Mouse (Mus musculus): ENCODE measurements around the gene Ing3. TPM values are rescaled to one million over a fixed set of nuclear protein-coding genes. Genes with fewer than 3 reads are reported as not detected.

The Ing3 gene
- polyA plus RNA-seq, 1 experiment from 2014 or later = 64.8 TPM

- Histone ChIP-seq H3K27ac (ENCODE audit: low read length) (peak overlapping the region; percentile 23; the same call in 1 of the 2 replicates), H3K4me2 (replicated peaks; ENCODE audit: low read depth, low read length) (peak overlapping the region; percentile 48), H3K4me3 (ENCODE audit: low read length) (peak overlapping the region; percentile 31), H3K4me1 (ENCODE audit: insufficient read depth, low read length) (no peaks in the 10 kb centered on the region; the same call in 1 of the 2 replicates), H3K27me3 (ENCODE audit: insufficient read depth, low read length) (no peaks in the 10 kb centered on the region), H3K36me3 (ENCODE audit: insufficient read depth, low read length) (no peaks in the 10 kb centered on the region), H3K9me3 (ENCODE audit: low read length) (no peaks in the 10 kb centered on the region), H3K9ac (replicated peaks; ENCODE audit: low read length) (0 out of 2 replicates have a peak overlapping the region, but pooled peaks have one; percentile 17)
- WGBS = 45% methylated on average over 9 of the region's 9 CpGs
- no peak for ATAC-seq (ENCODE audit: low FRiP score, low TSS enrichment)
Observed at GRCm38 (mm10) chr6:21990181-21991135, 41.1 kb downstream of the Ing3 start.

GRCm38 (mm10) chr6:21991151-21991550 lies 41.8 kb downstream of the Ing3 start:
- no peak for ATAC-seq (ENCODE audit: low FRiP score, low TSS enrichment)
- Histone ChIP-seq H3K4me1 (ENCODE audit: insufficient read depth, low read length) (no peaks in the 10 kb centered on the region; the same call in 1 of the 2 replicates), H3K9me3 (ENCODE audit: low read length) (no peaks in the 10 kb centered on the region), H3K27me3 (ENCODE audit: insufficient read depth, low read length) (no peaks in the 10 kb centered on the region), H3K27ac (ENCODE audit: low read length) (peak overlapping the region; percentile 23; the same call in 1 of the 2 replicates), H3K4me2 (replicated peaks; ENCODE audit: low read depth, low read length) (peak overlapping the region; percentile 48), H3K36me3 (ENCODE audit: insufficient read depth, low read length) (no peaks in the 10 kb centered on the region), H3K4me3 (ENCODE audit: low read length) (peak overlapping the region; percentile 20; the same call in 1 of the 2 replicates), H3K9ac (replicated peaks; ENCODE audit: low read length) (no peak overlapping the region)
- 42% methylated on average over 4 of the region's 4 CpGs for WGBS

GRCm38 (mm10) chr6:21993070-21993469 lies 43.7 kb downstream of the Ing3 start:
- peaks cover 9% of the 10 kb centered on the region for H3K4me1 ChIP-seq (ENCODE audit: insufficient read depth, low read length)
- no peak for ATAC-seq (ENCODE audit: low FRiP score, low TSS enrichment)
- H3K27ac ChIP-seq (ENCODE audit: low read length) = no peak overlapping the region
- 49% methylated on average over 2 of the region's 2 CpGs for WGBS
- H3K36me3 ChIP-seq (ENCODE audit: insufficient read depth, low read length) = no peaks in the 10 kb centered on the region
- H3K9me3 ChIP-seq (ENCODE audit: low read length) = no peaks in the 10 kb centered on the region
- H3K4me2 ChIP-seq (replicated peaks; ENCODE audit: low read depth, low read length) = no peak overlapping the region
- no peak overlapping the region for H3K4me3 ChIP-seq (ENCODE audit: low read length)
- H3K9ac ChIP-seq (replicated peaks; ENCODE audit: low read length) = no peak overlapping the region
- H3K27me3 ChIP-seq (ENCODE audit: insufficient read depth, low read length) = no peaks in the 10 kb centered on the region

GRCm38 (mm10) chr6:21998131-21998530 lies 48.8 kb downstream of the Ing3 start:
- Histone ChIP-seq H3K9ac (replicated peaks; ENCODE audit: low read length) (no peak overlapping the region), H3K4me1 (ENCODE audit: insufficient read depth, low read length) (peaks cover 50% of the 10 kb centered on the region), H3K27me3 (ENCODE audit: insufficient read depth, low read length) (no peaks in the 10 kb centered on the region), H3K27ac (ENCODE audit: low read length) (peak overlapping the region; percentile 87), H3K36me3 (ENCODE audit: insufficient read depth, low read length) (no peaks in the 10 kb centered on the region), H3K4me2 (replicated peaks; ENCODE audit: low read depth, low read length) (no peak overlapping the region), H3K9me3 (ENCODE audit: low read length) (no peaks in the 10 kb centered on the region), H3K4me3 (ENCODE audit: low read length) (no peak overlapping the region)
- ATAC-seq (ENCODE audit: low FRiP score, low TSS enrichment) = no peak
- WGBS = 29% methylated on average over 4 of the region's 4 CpGs

GRCm38 (mm10) chr6:21999025-21999424 lies 49.7 kb downstream of the Ing3 start:
- H3K27me3 ChIP-seq (ENCODE audit: insufficient read depth, low read length) = no peaks in the 10 kb centered on the region
- H3K9ac ChIP-seq (replicated peaks; ENCODE audit: low read length) = 0 out of 2 replicates have a peak overlapping the region, but pooled peaks have one; percentile 29
- no peak for ATAC-seq (ENCODE audit: low FRiP score, low TSS enrichment)
- H3K36me3 ChIP-seq (ENCODE audit: insufficient read depth, low read length) = no peaks in the 10 kb centered on the region
- H3K4me1 ChIP-seq (ENCODE audit: insufficient read depth, low read length) = peaks cover 55% of the 10 kb centered on the region
- WGBS = 9% methylated on average over 11 of the region's 11 CpGs
- H3K4me2 ChIP-seq (replicated peaks; ENCODE audit: low read depth, low read length) = peak overlapping the region; percentile 48
- no peaks in the 10 kb centered on the region for H3K9me3 ChIP-seq (ENCODE audit: low read length)
- H3K4me3 ChIP-seq (ENCODE audit: low read length) = 0 out of 2 replicates have a peak overlapping the region, but pooled peaks have one; percentile 14
- H3K27ac ChIP-seq (ENCODE audit: low read length) = peak overlapping the region; percentile 87

GRCm38 (mm10) chr6:22000086-22000485 lies 50.7 kb downstream of the Ing3 start:
- Histone ChIP-seq H3K9ac (replicated peaks; ENCODE audit: low read length) (no peak overlapping the region), H3K27me3 (ENCODE audit: insufficient read depth, low read length) (no peaks in the 10 kb centered on the region), H3K9me3 (ENCODE audit: low read length) (no peaks in the 10 kb centered on the region), H3K4me1 (ENCODE audit: insufficient read depth, low read length) (peaks cover 66% of the 10 kb centered on the region), H3K4me3 (ENCODE audit: low read length) (no peak overlapping the region), H3K27ac (ENCODE audit: low read length) (peak overlapping the region; percentile 87), H3K36me3 (ENCODE audit: insufficient read depth, low read length) (no peaks in the 10 kb centered on the region), H3K4me2 (replicated peaks; ENCODE audit: low read depth, low read length) (peak overlapping the region; percentile 28; the same call in 1 of the 2 replicates)
- WGBS = 8% methylated on average over 6 of the region's 6 CpGs
- ATAC-seq (ENCODE audit: low FRiP score, low TSS enrichment) = peak; percentile 83

GRCm38 (mm10) chr6:22000881-22001280 lies 51.5 kb downstream of the Ing3 start:
- Histone ChIP-seq H3K27me3 (ENCODE audit: insufficient read depth, low read length) (no peaks in the 10 kb centered on the region), H3K36me3 (ENCODE audit: insufficient read depth, low read length) (no peaks in the 10 kb centered on the region), H3K4me2 (replicated peaks; ENCODE audit: low read depth, low read length) (no peak overlapping the region), H3K27ac (ENCODE audit: low read length) (peak overlapping the region; percentile 87), H3K4me1 (ENCODE audit: insufficient read depth, low read length) (peaks cover 66% of the 10 kb centered on the region), H3K9me3 (ENCODE audit: low read length) (no peaks in the 10 kb centered on the region), H3K9ac (replicated peaks; ENCODE audit: low read length) (no peak overlapping the region), H3K4me3 (ENCODE audit: low read length) (no peak overlapping the region)
- 65% methylated on average over 3 of the region's 3 CpGs for WGBS
- no peak for ATAC-seq (ENCODE audit: low FRiP score, low TSS enrichment)

GRCm38 (mm10) chr6:22001284-22001916 lies 52.0 kb downstream of the Ing3 start:
- Histone ChIP-seq H3K27me3 (ENCODE audit: insufficient read depth, low read length) (no peaks in the 10 kb centered on the region), H3K9ac (replicated peaks; ENCODE audit: low read length) (no peak overlapping the region), H3K9me3 (ENCODE audit: low read length) (no peaks in the 10 kb centered on the region), H3K4me2 (replicated peaks; ENCODE audit: low read depth, low read length) (no peak overlapping the region), H3K36me3 (ENCODE audit: insufficient read depth, low read length) (no peaks in the 10 kb centered on the region), H3K4me1 (ENCODE audit: insufficient read depth, low read length) (peaks cover 66% of the 10 kb centered on the region), H3K4me3 (ENCODE audit: low read length) (no peak overlapping the region), H3K27ac (ENCODE audit: low read length) (peak overlapping the region; percentile 87)
- no peak for ATAC-seq (ENCODE audit: low FRiP score, low TSS enrichment)
- 65% methylated on average over 5 of the region's 5 CpGs for WGBS

- Histone ChIP-seq H3K4me3 (ENCODE audit: low read length) (no peak overlapping the region), H3K9ac (replicated peaks; ENCODE audit: low read length) (0 out of 2 replicates have a peak overlapping the region, but pooled peaks have one; percentile 2), H3K27ac (ENCODE audit: low read length) (peak overlapping the region; percentile 87), H3K4me1 (ENCODE audit: insufficient read depth, low read length) (peaks cover 60% of the 10 kb centered on the region), H3K36me3 (ENCODE audit: insufficient read depth, low read length) (no peaks in the 10 kb centered on the region), H3K27me3 (ENCODE audit: insufficient read depth, low read length) (no peaks in the 10 kb centered on the region), H3K9me3 (ENCODE audit: low read length) (no peaks in the 10 kb centered on the region), H3K4me2 (replicated peaks; ENCODE audit: low read depth, low read length) (0 out of 2 replicates have a peak overlapping the region, but pooled peaks have one; percentile 15)
- 42% methylated on average over 17 of the region's 17 CpGs for WGBS
- ATAC-seq (ENCODE audit: low FRiP score, low TSS enrichment) = peak; percentile 40
Observed at GRCm38 (mm10) chr6:22002521-22003199, 53.3 kb downstream of the Ing3 start.

Data from kidney, embryonic 16.5 days (tissue).